Comparison of ENCODE assay signal across 16 mouse cellular contexts in genomic region chr9:109960593-109960992, GRCm38 (mm10).
"Had no signal": no experiment of that assay in that cellular context is flagged by ENCODE, and none has a peak within 500 bp of the region (broad histone marks: within the 10 kb centered on the region; RNA-seq: fewer than 3 reads in every experiment).

No protein-coding gene starts in this region.

- H3K9ac ChIP-seq: lung, embryonic 15.5 days; midbrain, embryonic 13.5 days; midbrain, embryonic 15.5 days; neural tube, embryonic 12.5 days; stomach, embryonic 15.5 days had no signal

- DNase-seq: lung, adult 2 months; lung, postnatal 14 days; lung, postnatal 36 days; right cerebral cortex, postnatal 14 days; thymus, adult 2 months; thymus, postnatal 25 days; thymus, postnatal 4 days had no signal

- H3K27me3 ChIP-seq: lung, embryonic 15.5 days; megakaryocyte, embryonic 14.5 days; midbrain, embryonic 13.5 days; midbrain, embryonic 15.5 days; neural tube, embryonic 12.5 days; stomach, embryonic 15.5 days had no signal

- H3K4me1 ChIP-seq: lung, embryonic 15.5 days; midbrain, embryonic 13.5 days; midbrain, embryonic 15.5 days; neural tube, embryonic 12.5 days; stomach, embryonic 15.5 days had no signal

- H3K4me2 ChIP-seq: lung, embryonic 15.5 days; midbrain, embryonic 13.5 days; midbrain, embryonic 15.5 days; neural tube, embryonic 12.5 days; stomach, embryonic 15.5 days had no signal

- H3K36me3 ChIP-seq: lung, embryonic 15.5 days; midbrain, embryonic 13.5 days; midbrain, embryonic 15.5 days; neural tube, embryonic 12.5 days; stomach, embryonic 15.5 days had no signal

- ATAC-seq: lung, postnatal 0 days; midbrain, embryonic 13.5 days; midbrain, embryonic 15.5 days had no signal

- H3K4me3 ChIP-seq: lung, embryonic 15.5 days; megakaryocyte, embryonic 14.5 days; midbrain, embryonic 13.5 days; midbrain, embryonic 15.5 days; neural tube, embryonic 12.5 days; stomach, embryonic 15.5 days had no signal

- H3K9me3 ChIP-seq: lung, embryonic 15.5 days; megakaryocyte, embryonic 14.5 days; midbrain, embryonic 13.5 days; midbrain, embryonic 15.5 days; neural tube, embryonic 12.5 days; stomach, embryonic 15.5 days had no signal

- H3K27ac ChIP-seq: lung, embryonic 15.5 days; macrophage; midbrain, embryonic 13.5 days; midbrain, embryonic 15.5 days; neural tube, embryonic 12.5 days; stomach, embryonic 15.5 days; stomach, postnatal 0 days had no signal
